In genomic region chr11:30785497-30785896, GRCm38 (mm10) we compare ENCODE assay signal across 22 mouse cellular contexts. TPM values are rescaled to one million over a fixed set of nuclear protein-coding genes. Genes with fewer than 3 reads are reported as not detected.
DNase-seq lines count a peak whose midpoint lies in the region; ATAC-seq and TF ChIP-seq lines count a peak whose summit lies in the region.
"Had no signal": no experiment of that assay in that cellular context is flagged by ENCODE, and none has a peak within 500 bp of the region (broad histone marks: within the 10 kb centered on the region; RNA-seq: fewer than 3 reads in every experiment).

No protein-coding gene starts in this region.

- TF ChIP-seq CTCF in E14TG2a.4 (conservative IDR thresholded peaks at IDR 0.05; ENCODE audit: low read length) = no peak

- no peak overlapping the region for H3K27ac ChIP-seq in embryonic facial prominence, embryonic 11.5 days (replicated peaks; ENCODE audit: low read depth, low read length)
- no peak overlapping the region for H3K27ac ChIP-seq in embryonic facial prominence, embryonic 10.5 days (replicated peaks)
- H3K27ac ChIP-seq in limb, embryonic 15.5 days = 0 out of 2 replicates have a peak overlapping the region, but pooled peaks have one; percentile 61
- no peak overlapping the region for H3K27ac ChIP-seq in limb, embryonic 10.5 days
- no peak overlapping the region for H3K27ac ChIP-seq in embryonic facial prominence, embryonic 14.5 days (replicated peaks; ENCODE audit: low read depth, low read length)
- H3K27ac ChIP-seq: heart, embryonic 15.5 days; limb, embryonic 13.5 days; liver, embryonic 15.5 days had no signal

- no peak overlapping the region for H3K4me3 ChIP-seq in embryonic facial prominence, embryonic 11.5 days (ENCODE audit: low read depth, low read length)
- H3K4me3 ChIP-seq in embryonic facial prominence, embryonic 10.5 days = no peak overlapping the region
- no peak overlapping the region for H3K4me3 ChIP-seq in limb, embryonic 15.5 days
- no peak overlapping the region for H3K4me3 ChIP-seq in limb, embryonic 10.5 days
- peak overlapping the region; percentile 74 for H3K4me3 ChIP-seq in E14TG2a.4 (replicated peaks; ENCODE audit: low read length)
- no peak overlapping the region for H3K4me3 ChIP-seq in embryonic facial prominence, embryonic 14.5 days (ENCODE audit: low read depth, low read length)
- H3K4me3 ChIP-seq: erythroblast, embryonic 14.5 days; heart, embryonic 15.5 days; limb, embryonic 13.5 days; liver, embryonic 15.5 days had no signal

- no peaks in the 10 kb centered on the region for H3K36me3 ChIP-seq in embryonic facial prominence, embryonic 11.5 days (replicated peaks; ENCODE audit: control insufficient read depth, insufficient read depth, low read depth, low read length)
- H3K36me3 ChIP-seq in embryonic facial prominence, embryonic 10.5 days (replicated peaks) = no peaks in the 10 kb centered on the region; the same call in 1 of the 2 replicates
- H3K36me3 ChIP-seq in limb, embryonic 15.5 days = no peaks in the 10 kb centered on the region
- no peaks in the 10 kb centered on the region for H3K36me3 ChIP-seq in limb, embryonic 10.5 days
- H3K36me3 ChIP-seq in E14TG2a.4 (ENCODE audit: insufficient read depth, low read length) = no peaks in the 10 kb centered on the region
- no peaks in the 10 kb centered on the region for H3K36me3 ChIP-seq in embryonic facial prominence, embryonic 14.5 days (ENCODE audit: control insufficient read depth, insufficient read depth, low read length)
- H3K36me3 ChIP-seq: heart, embryonic 15.5 days; limb, embryonic 13.5 days; liver, embryonic 15.5 days had no signal

- WGBS in embryonic facial prominence, embryonic 11.5 days = 59% methylated on average over 3 of the region's 3 CpGs
- 61% methylated on average over 3 of the region's 3 CpGs for WGBS in embryonic facial prominence, embryonic 10.5 days
- WGBS in limb, embryonic 15.5 days = 64% methylated on average over 3 of the region's 3 CpGs
- WGBS in limb, embryonic 10.5 days = 60% methylated on average over 3 of the region's 3 CpGs
- 61% methylated on average over 3 of the region's 3 CpGs for WGBS in embryonic facial prominence, embryonic 14.5 days

- H3K27me3 ChIP-seq in embryonic facial prominence, embryonic 11.5 days (ENCODE audit: control insufficient read depth, insufficient read depth, low read length) = no peaks in the 10 kb centered on the region
- no peaks in the 10 kb centered on the region for H3K27me3 ChIP-seq in embryonic facial prominence, embryonic 10.5 days (replicated peaks; ENCODE audit: low read depth, poor library complexity, severe bottlenecking)
- no peaks in the 10 kb centered on the region for H3K27me3 ChIP-seq in limb, embryonic 15.5 days
- no peaks in the 10 kb centered on the region for H3K27me3 ChIP-seq in limb, embryonic 10.5 days (ENCODE audit: low read depth, poor library complexity, severe bottlenecking)
- H3K27me3 ChIP-seq in E14TG2a.4 (ENCODE audit: insufficient read depth, low read length) = no peaks in the 10 kb centered on the region
- no peaks in the 10 kb centered on the region for H3K27me3 ChIP-seq in embryonic facial prominence, embryonic 14.5 days (replicated peaks; ENCODE audit: control insufficient read depth, insufficient read depth, low read length)
- H3K27me3 ChIP-seq: heart, embryonic 15.5 days; limb, embryonic 13.5 days; liver, embryonic 15.5 days had no signal

- no peak overlapping the region for H3K9ac ChIP-seq in embryonic facial prominence, embryonic 11.5 days (replicated peaks; ENCODE audit: low read length)
- H3K9ac ChIP-seq in limb, embryonic 15.5 days = no peak overlapping the region
- no peak overlapping the region for H3K9ac ChIP-seq in embryonic facial prominence, embryonic 14.5 days (ENCODE audit: low read depth, low read length)
- H3K9ac ChIP-seq: heart, embryonic 15.5 days; limb, embryonic 13.5 days; liver, embryonic 15.5 days had no signal

- no peaks in the 10 kb centered on the region for H3K9me3 ChIP-seq in embryonic facial prominence, embryonic 11.5 days (replicated peaks; ENCODE audit: control insufficient read depth, low read length)
- no peaks in the 10 kb centered on the region; the same call in 1 of the 2 replicates for H3K9me3 ChIP-seq in embryonic facial prominence, embryonic 10.5 days
- no peaks in the 10 kb centered on the region for H3K9me3 ChIP-seq in limb, embryonic 15.5 days
- H3K9me3 ChIP-seq in limb, embryonic 10.5 days (replicated peaks) = no peaks in the 10 kb centered on the region
- H3K9me3 ChIP-seq in E14TG2a.4 (ENCODE audit: low read length) = no peaks in the 10 kb centered on the region
- H3K9me3 ChIP-seq in embryonic facial prominence, embryonic 14.5 days (ENCODE audit: control insufficient read depth, low read length) = no peaks in the 10 kb centered on the region; the same call in 1 of the 2 replicates
- H3K9me3 ChIP-seq: heart, embryonic 15.5 days; limb, embryonic 13.5 days; liver, embryonic 15.5 days had no signal

- no peaks in the 10 kb centered on the region for H3K4me1 ChIP-seq in embryonic facial prominence, embryonic 11.5 days (ENCODE audit: control insufficient read depth, insufficient read depth, low read length)
- H3K4me1 ChIP-seq in embryonic facial prominence, embryonic 10.5 days = no peaks in the 10 kb centered on the region
- H3K4me1 ChIP-seq in limb, embryonic 15.5 days = no peaks in the 10 kb centered on the region
- H3K4me1 ChIP-seq in limb, embryonic 10.5 days = no peaks in the 10 kb centered on the region
- H3K4me1 ChIP-seq in E14TG2a.4 (replicated peaks; ENCODE audit: low read depth, low read length) = peaks cover 77% of the 10 kb centered on the region
- no peaks in the 10 kb centered on the region for H3K4me1 ChIP-seq in embryonic facial prominence, embryonic 14.5 days (ENCODE audit: control insufficient read depth, insufficient read depth, low read length)
- H3K4me1 ChIP-seq: heart, embryonic 15.5 days; limb, embryonic 13.5 days had no signal

- 0 out of 2 replicates have a peak, but pooled peaks have one; percentile 59 for ATAC-seq in embryonic facial prominence, embryonic 11.5 days (replicated peaks; ENCODE audit: insufficient number of reproducible peaks, low FRiP score, low TSS enrichment, low read depth)
- no peak for ATAC-seq in limb, embryonic 15.5 days (ENCODE audit: insufficient number of reproducible peaks, low FRiP score, low TSS enrichment, low read depth)
- ATAC-seq in embryonic facial prominence, embryonic 14.5 days (ENCODE audit: low read depth) = peak; percentile 87
- no peak for ATAC-seq in monocyte, adult 5-6 weeks (replicated peaks; ENCODE audit: insufficient number of reproducible peaks, low FRiP score, low TSS enrichment, poor library complexity, severe bottlenecking)
- ATAC-seq: CD4-positive, CD25-positive, alpha-beta regulatory T cell, adult 4 months; forebrain, embryonic 16.5 days; inflammation-experienced regulatory T-cells, adult 6 months had no signal

- H3K4me2 ChIP-seq in embryonic facial prominence, embryonic 11.5 days (ENCODE audit: low read depth, low read length) = no peak overlapping the region
- no peak overlapping the region for H3K4me2 ChIP-seq in limb, embryonic 15.5 days
- H3K4me2 ChIP-seq in embryonic facial prominence, embryonic 14.5 days (ENCODE audit: low read depth, low read length) = no peak overlapping the region
- H3K4me2 ChIP-seq: heart, embryonic 15.5 days; limb, embryonic 13.5 days; liver, embryonic 15.5 days had no signal

- DNase-seq in embryonic facial prominence, embryonic 11.5 days (ENCODE audit: low spot score) = no peak
- DNase-seq in embryonic facial prominence, embryonic 10.5 days (ENCODE audit: low spot score) = no peak
- no peak for DNase-seq in limb, embryonic 10.5 days (ENCODE audit: low spot score)
- peak; percentile 23 for DNase-seq in embryonic facial prominence, embryonic 14.5 days (ENCODE audit: low spot score)
- DNase-seq in thymus, postnatal 25 days = no peak
- DNase-seq: cerebellum, adult 9-11 months; heart, adult 18-20 months; kidney, postnatal 25 days; layer of hippocampus, adult 9-11 months; midbrain, embryonic 14.5 days; retina, postnatal 1 day; thymus, postnatal 36 days had no signal

RNA-seq across cellular contexts. Expression of gene Psme4, which starts 14.0 kb away (rescaled TPM):
- 33.8 and 35.3 TPM in 2 replicates for polyA plus RNA-seq in embryonic facial prominence, embryonic 11.5 days (2014; fragmentation: Nextera tagmentation; extraction: Ambion mirVana)
- 28.5 and 29.5 TPM in 2 replicates for polyA plus RNA-seq in embryonic facial prominence, embryonic 10.5 days (2016; fragmentation: Nextera tagmentation; extraction: Ambion mirVana)
- 15.6 and 18.2 TPM in 2 replicates for polyA plus RNA-seq in limb, embryonic 15.5 days (2015; fragmentation: Nextera tagmentation; extraction: Ambion mirVana)
- polyA plus RNA-seq in limb, embryonic 10.5 days (2016; fragmentation: Nextera tagmentation; extraction: Ambion mirVana) = 25.2 and 31.5 TPM in 2 replicates
- 27.9 and 28.5 TPM in 2 replicates for polyA plus RNA-seq in embryonic facial prominence, embryonic 14.5 days (2014; fragmentation: Nextera tagmentation; extraction: Ambion mirVana)
- 58.8 to 80.2 TPM (median 59.9 TPM) in 3 replicates for total RNA-seq in monocyte, adult 5-6 weeks (2017)

Comparison
In these comparisons a context has a peak if more than half of its experiments do, and no peak if none do; other contexts are left out.
1. ATAC-seq: peak in embryonic facial prominence, embryonic 11.5 days (single experiment) and embryonic facial prominence, embryonic 14.5 days (single experiment); none in limb, embryonic 15.5 days (single experiment) and monocyte, adult 5-6 weeks (single experiment).